Mouse (Mus musculus) limb, embryonic 11.5 days (tissue): Measurements from ENCODE around the gene Ces4a. TPM values are rescaled to one million over a fixed set of nuclear protein-coding genes. Genes with fewer than 3 reads are reported as not detected.
"Not testable (repeated sequence)": the region's sequence is repeated elsewhere in the genome, so short reads cannot be mapped to it uniquely, and the experiment has no call there.

Source experiments
- ATAC-seq: fragments of 200-750 bp; cut with Nextera tagmentation; 2 replicates; pipeline ENCODE4 v1.8.0; 2017; ENCODE audit warnings: low read depth; ENCODE audit not compliant: insufficient number of reproducible peaks, low FRiP score, low TSS enrichment
- DNase-seq: peaks from one replicate; pipeline ENCODE4 v3.0.0-alpha.2; 2015; ENCODE audit warnings: low spot score
- H3K27ac ChIP-seq: fragments of 300-500 bp; sonication (generic); replicated peaks from 2 replicates; pipeline ENCODE4 v1.5.1; 2014; ENCODE audit warnings: low read depth, mild to moderate bottlenecking, low read length
- H3K27me3 ChIP-seq: fragments of 300-500 bp; sonication (generic); 2 replicates; pipeline ENCODE4 v1.6.1; 2014; ENCODE audit warnings: mild to moderate bottlenecking, low read length, mixed read lengths; ENCODE audit not compliant: control insufficient read depth, insufficient read depth
- H3K36me3 ChIP-seq: fragments of 300-500 bp; sonication (generic); 2 replicates; pipeline ENCODE4 v1.6.1; 2014; ENCODE audit warnings: mild to moderate bottlenecking, low read length, moderate library complexity, mixed read lengths; ENCODE audit not compliant: control insufficient read depth, insufficient read depth
- H3K4me1 ChIP-seq: fragments of 300-500 bp; sonication (generic); 2 replicates; pipeline ENCODE4 v1.6.1; 2014; ENCODE audit warnings: low read length, mixed read lengths; ENCODE audit not compliant: control insufficient read depth, insufficient read depth
- H3K4me2 ChIP-seq: fragments of 300-500 bp; sonication (generic); 2 replicates; pipeline ENCODE4 v1.6.1; 2014; ENCODE audit warnings: low read depth, mild to moderate bottlenecking, moderate library complexity; ENCODE audit not compliant: severe bottlenecking
- H3K4me3 ChIP-seq: fragments of 300-500 bp; sonication (generic); 2 replicates; pipeline ENCODE4 v1.5.1; 2014; ENCODE audit warnings: low read depth, low read length
- H3K9ac ChIP-seq: fragments of 300-500 bp; sonication (generic); 2 replicates; pipeline ENCODE4 v1.6.1; 2014; ENCODE audit warnings: mild to moderate bottlenecking, low read length
- H3K9me3 ChIP-seq: fragments of 300-500 bp; sonication (generic); 2 replicates; pipeline ENCODE4 v1.6.1; 2016; ENCODE audit warnings: low read length; ENCODE audit not compliant: control insufficient read depth
- WGBS: fragments of 180-500 bp; shearing (Covaris S2); extraction: QIAGEN DNeasy Blood & Tissue Kit; methylation state at CpG from one replicate; pipeline ENCODE4 v1.1.7; 2014; 5-methylcytosine and 5-hydroxymethylcytosine counted together
- polyA plus RNA-seq: library from polyadenylated mRNA; unstranded; fragments of >200 nt; fragmentation: Nextera tagmentation; extraction: Ambion mirVana; gene quantifications from 2 replicates; pipeline ENCODE4 v1.2.1, GENCODE M21; 2014

Gene Ces4a
- polyA plus RNA-seq, result not detected in 2 replicates

DNA sequence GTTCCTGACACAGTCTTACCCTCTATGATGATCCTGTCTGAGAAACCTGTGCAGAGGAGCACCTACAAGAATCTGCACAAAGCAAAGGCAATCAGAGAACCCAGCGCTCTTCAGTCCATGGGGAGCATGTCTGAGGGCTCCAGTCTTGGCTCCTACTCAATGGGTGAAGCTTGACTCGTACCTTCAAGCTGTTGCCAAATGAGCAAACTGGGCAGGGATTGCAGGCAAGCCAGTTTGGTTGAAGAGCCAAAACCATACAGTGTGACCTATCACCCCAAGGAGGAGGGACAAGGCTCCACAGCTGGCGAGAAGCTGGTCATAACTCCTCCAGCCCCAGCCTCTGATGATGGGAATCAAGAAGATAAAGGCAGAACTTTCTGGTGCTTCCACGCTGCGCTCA lies at the start of gene Ces4a:
TSS of gene Ces4a (plus strand) at position 292 of the 400 bp plus-strand sequence.
- WGBS, result 88% methylated on average over 5 of the region's 5 CpGs
- Histone ChIP-seq H3K27me3 (no peaks in the 10 kb centered on the region), H3K4me2 (no peak within 1 kb of the TSS), H3K36me3 (no peaks in the 10 kb centered on the region), H3K4me1 (no peaks in the 10 kb centered on the region), H3K4me3 (no peak within 1 kb of the TSS), H3K9ac (no peak within 1 kb of the TSS), H3K9me3 (no peaks in the 10 kb centered on the region), H3K27ac (no peak within 1 kb of the TSS)
- ATAC-seq (no peak), DNase-seq (no peak)

DNA sequence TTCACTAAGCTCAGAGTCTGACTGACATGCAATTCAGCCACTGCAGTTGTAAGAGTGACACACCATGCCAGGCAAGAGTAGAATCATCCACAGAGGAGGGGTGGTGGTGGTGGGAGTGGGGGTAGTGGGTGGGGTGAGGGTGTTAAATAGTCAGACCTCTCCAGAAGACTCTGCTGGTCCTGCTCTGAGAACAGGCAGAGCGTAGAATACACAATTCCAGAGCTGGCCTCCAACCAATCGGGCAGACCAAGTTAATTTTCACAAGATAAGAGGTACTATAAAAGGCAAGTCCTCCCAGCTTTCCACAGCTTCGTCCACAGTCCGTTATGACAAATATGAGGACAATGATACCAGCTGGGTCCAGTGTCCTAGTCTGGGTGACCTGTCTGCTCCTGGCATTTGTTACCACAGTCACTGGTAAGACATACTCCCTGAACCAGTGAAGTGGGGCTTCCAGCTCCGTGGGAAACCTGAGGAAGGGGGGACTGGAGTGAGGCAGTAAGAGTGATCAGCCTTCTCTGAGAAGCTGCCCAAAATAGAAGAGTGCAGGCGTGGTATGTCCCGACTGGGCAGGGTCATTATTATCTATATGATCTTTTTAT lies 48.0 kb upstream of the Ces4a start, which contains the start of gene Ces3b:
TSS of gene Ces3b (plus strand) at position 305 of the 602 bp plus-strand sequence.
- Histone ChIP-seq H3K36me3 (no peaks in the 10 kb centered on the region), H3K27me3 (no peaks in the 10 kb centered on the region), H3K4me1 (no peaks in the 10 kb centered on the region), H3K4me2 (no peak within 1 kb of the TSS), H3K9ac (no peak within 1 kb of the TSS), H3K9me3 (no peaks in the 10 kb centered on the region), H3K4me3 (no peak within 1 kb of the TSS), H3K27ac (no peak within 1 kb of the TSS)
- ATAC-seq (no peak), DNase-seq (no peak)
- WGBS, result 73% methylated on average over 7 of the region's 7 CpGs

DNA sequence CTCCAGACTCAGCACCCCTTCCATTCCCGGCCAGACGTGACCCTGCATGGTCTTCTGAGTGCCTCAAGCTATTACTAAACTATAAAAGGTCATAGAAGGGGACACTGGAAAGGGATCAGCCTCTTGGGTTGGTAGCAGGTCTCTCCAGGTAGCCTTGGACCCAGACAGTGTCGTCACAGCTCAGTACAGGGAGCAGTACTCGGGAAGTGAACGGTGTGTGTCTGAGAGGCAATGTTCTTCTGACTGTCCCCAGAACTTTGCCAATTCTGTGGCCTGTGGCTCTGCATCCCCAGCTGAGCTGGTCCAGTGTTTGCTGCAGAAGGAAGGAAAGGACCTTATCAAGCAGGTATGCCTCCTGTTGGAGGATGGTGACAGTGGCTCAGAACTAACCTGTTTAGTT lies 43.4 kb upstream of the Ces4a start:
- 84% methylated on average over 4 of the region's 5 CpGs for WGBS
- H3K4me3 ChIP-seq, H3K9me3 ChIP-seq, H3K27ac ChIP-seq, ATAC-seq, H3K4me2 ChIP-seq, H3K27me3 ChIP-seq, H3K4me1 ChIP-seq, H3K9ac ChIP-seq, H3K36me3 ChIP-seq, DNase-seq: not testable (repeated sequence)

DNA sequence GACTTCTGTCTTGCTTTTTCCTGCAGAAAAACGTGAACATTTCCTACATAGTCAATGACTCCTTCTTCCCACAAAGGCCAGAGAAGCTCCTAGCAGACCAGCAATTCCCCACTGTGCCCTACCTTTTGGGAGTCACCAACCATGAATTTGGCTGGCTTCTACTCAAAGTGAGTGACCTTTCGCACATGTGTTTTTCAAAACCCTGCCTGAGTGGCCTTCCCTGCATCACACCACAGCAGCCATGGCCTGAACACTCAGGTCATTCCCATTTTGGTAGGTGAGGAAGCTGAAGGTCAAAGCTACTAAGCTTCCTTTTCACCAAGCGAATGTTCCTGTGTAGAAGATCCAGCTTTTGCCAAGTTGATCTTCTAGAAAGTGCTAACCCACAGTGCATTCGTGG lies 43.0 kb upstream of the Ces4a start:
- 69% methylated on average over 4 of the region's 4 CpGs for WGBS
- no peak overlapping the region for H3K9ac ChIP-seq
- no peaks in the 10 kb centered on the region for H3K9me3 ChIP-seq
- H3K4me2 ChIP-seq, result no peak overlapping the region
- no peak overlapping the region for H3K4me3 ChIP-seq
- no peak overlapping the region for H3K27ac ChIP-seq
- H3K4me1 ChIP-seq, result no peaks in the 10 kb centered on the region
- DNase-seq (no peak), ATAC-seq (no peak)
- H3K36me3 ChIP-seq, result no peaks in the 10 kb centered on the region
- H3K27me3 ChIP-seq, result no peaks in the 10 kb centered on the region

DNA sequence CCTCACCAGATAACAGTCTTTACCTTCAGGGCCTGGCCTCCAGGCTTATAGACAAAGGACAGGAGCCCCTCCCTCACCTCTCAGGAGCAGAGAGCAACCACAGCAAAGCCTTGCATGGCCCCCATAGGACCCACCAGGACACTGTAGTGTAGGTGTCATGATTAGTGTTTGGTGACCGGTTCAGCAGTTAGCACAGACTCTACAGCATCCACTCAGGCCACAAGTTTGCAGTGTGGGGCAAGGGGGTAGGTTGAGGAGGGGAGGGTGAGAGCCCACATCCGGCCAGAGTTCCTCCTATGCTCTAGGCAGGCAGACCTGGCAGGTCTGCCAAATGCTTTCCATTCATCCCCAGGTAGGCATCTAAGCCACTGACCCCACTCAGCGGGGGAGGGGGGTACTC lies 37.6 kb upstream of the Ces4a start:
- no peak overlapping the region for H3K27ac ChIP-seq
- H3K4me2 ChIP-seq, result no peak overlapping the region
- DNase-seq, result no peak
- no peak overlapping the region for H3K9ac ChIP-seq
- no peak overlapping the region for H3K4me3 ChIP-seq
- no peaks in the 10 kb centered on the region for H3K9me3 ChIP-seq
- no peaks in the 10 kb centered on the region for H3K36me3 ChIP-seq
- no peaks in the 10 kb centered on the region for H3K4me1 ChIP-seq
- WGBS, result 81% methylated on average over 3 of the region's 3 CpGs
- no peaks in the 10 kb centered on the region for H3K27me3 ChIP-seq
- no peak for ATAC-seq

DNA sequence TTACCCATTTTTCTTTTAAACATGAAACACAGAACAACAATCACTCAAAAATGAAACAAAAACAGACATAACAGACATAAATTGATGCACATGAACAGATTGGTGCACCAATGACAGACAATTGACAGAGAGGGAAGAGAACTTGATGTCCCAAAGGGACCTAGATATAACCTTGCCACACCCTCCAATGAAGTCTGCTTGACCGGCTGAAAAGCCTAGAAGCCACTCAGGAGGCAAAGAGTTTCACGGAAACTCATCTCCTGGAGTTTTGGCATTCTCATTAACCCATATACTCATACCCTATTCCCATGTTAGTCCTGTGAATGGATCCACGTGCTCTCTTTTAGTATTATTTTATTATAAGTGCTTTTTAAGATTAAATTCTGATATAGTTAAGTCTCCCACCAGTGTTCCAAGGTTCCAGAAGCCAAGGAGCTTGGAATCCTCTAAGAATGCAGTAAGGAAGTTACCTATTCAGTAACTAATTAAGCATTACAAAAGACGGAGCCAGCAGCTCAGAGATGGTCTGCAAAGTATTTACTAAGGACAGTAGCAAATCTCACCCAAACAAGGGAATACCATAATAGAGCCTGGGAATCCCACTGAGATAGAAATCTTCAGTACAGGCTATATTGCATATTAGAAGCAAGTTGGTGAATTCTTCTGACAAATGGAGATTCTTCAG lies 29.4 kb upstream of the Ces4a start:
- H3K27ac ChIP-seq, H3K4me2 ChIP-seq, H3K9me3 ChIP-seq, ATAC-seq, H3K4me1 ChIP-seq, H3K9ac ChIP-seq, H3K4me3 ChIP-seq, DNase-seq, H3K36me3 ChIP-seq, H3K27me3 ChIP-seq: not testable (repeated sequence)
- 76% methylated on average over 4 of the region's 4 CpGs for WGBS

DNA sequence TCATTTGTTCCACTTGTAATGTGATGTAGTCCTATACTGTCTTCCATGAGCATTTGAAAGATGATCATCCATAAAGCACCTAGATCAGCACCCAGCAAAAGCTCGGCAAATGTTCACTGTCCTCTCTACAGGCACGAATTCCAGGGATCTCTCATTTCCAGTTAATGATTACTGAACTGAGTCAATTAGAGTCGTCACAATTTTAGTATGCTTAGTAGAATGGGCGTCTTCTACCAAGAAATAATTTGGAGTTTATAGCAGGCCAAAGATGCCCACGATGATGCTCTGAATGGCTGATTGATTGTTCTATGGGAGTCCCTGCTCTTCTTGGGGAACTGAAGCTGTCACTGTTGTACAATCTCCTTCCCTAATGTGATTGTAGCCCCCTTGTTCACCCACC lies 27.9 kb upstream of the Ces4a start:
- not testable (repeated sequence) for H3K9me3 ChIP-seq, H3K4me3 ChIP-seq, H3K27ac ChIP-seq, H3K4me2 ChIP-seq, H3K4me1 ChIP-seq, DNase-seq, H3K27me3 ChIP-seq, H3K36me3 ChIP-seq, H3K9ac ChIP-seq, ATAC-seq
- WGBS, result 84% methylated on average over 5 of the region's 5 CpGs

DNA sequence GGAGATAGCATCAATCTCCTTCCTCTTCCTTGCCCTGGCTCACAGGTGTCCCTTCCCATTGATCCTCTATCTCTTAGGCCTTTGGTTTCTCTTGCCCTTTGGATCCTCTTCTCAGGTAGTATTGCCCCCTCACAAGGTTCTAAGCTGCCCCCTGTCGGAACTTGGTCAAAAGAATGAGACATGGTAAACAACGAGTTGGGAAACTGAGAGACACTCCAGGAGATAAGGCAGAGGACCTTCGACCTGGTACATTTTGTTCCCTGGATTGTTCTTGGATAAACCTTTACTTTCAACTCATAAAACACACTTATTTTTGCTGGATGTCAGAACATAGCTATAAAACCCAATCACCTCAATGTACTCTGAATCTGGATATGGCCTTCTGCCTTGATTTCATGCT lies 27.4 kb upstream of the Ces4a start:
- ATAC-seq (no peak), DNase-seq (no peak)
- Histone ChIP-seq H3K4me1 (no peaks in the 10 kb centered on the region), H3K9me3 (no peaks in the 10 kb centered on the region), H3K27ac (no peak overlapping the region), H3K27me3 (no peaks in the 10 kb centered on the region), H3K4me2 (no peak overlapping the region), H3K36me3 (no peaks in the 10 kb centered on the region), H3K9ac (no peak overlapping the region), H3K4me3 (no peak overlapping the region)
- 87% methylated on average over 3 of the region's 3 CpGs for WGBS
